Mouse (Mus musculus): ENCODE data around the gene Lrrn4cl. TPM values are rescaled to one million over a fixed set of nuclear protein-coding genes. Genes with fewer than 3 reads are reported as not detected.

Lrrn4cl gene
- polyA plus RNA-seq, 1 experiment: not detected

DNA sequence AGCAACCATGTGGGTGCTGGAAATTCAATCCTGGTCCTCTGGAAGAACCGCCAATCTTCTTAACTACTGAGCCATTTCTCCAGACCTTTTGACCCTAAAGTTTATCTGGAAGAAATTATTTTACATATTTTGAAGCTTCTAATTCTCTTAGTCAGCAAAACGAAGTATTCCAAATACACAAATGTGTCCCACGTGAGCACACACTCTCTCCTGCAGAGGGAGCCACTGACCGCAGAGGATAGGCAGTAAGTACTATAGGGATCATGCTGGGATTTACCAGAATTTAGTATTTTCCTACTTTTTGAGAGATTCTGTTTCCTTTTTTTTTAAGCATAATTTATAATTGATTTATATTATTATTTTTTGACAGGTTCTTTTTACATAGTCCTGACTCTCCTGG, 7.1 kb downstream of the Lrrn4cl start:
- TF ChIP-seq GATA1 (IDR thresholded peaks at IDR 0.05; ENCODE audit: low read length): no peak

- no peak for TF ChIP-seq GATA1 (IDR thresholded peaks at IDR 0.05; ENCODE audit: low read length)
Measured at GRCm38 (mm10) chr19:8859018-8859417, 8.4 kb downstream of the Lrrn4cl start.

DNA sequence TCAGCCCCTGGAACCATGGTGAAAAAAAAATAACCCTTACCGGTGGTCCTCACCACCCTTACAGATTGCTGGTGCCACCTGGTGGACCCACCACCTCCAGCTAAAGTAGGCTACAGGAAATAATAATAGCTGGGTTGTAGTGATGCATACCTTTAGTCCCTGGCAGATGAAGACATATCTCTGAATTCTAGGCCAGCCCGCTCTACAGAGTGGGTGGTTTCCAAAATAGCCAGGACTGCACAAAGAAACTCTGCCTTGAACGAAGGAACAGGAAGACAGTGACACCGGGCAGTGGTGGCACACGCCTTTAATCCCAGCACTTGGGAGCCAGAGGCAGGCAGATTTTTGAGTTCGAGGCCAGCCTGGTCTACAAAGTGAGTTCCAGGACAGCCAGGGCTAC, 13.7 kb downstream of the Lrrn4cl start:
- TF ChIP-seq GATA1 (IDR thresholded peaks at IDR 0.05; ENCODE audit: low read length): no peak

GRCm38 (mm10) chr19:8870838-8871237, 20.3 kb downstream of the Lrrn4cl start:
- TF ChIP-seq GATA1 (IDR thresholded peaks at IDR 0.05; ENCODE audit: low read length): no peak

GRCm38 (mm10) chr19:8871267-8872186, 21.0 kb downstream of the Lrrn4cl start, which contains the start of gene Ubxn1:
Gene Ubxn1 (plus strand): TSS chr19:8871496.
- TF ChIP-seq GATA1 (IDR thresholded peaks at IDR 0.05; ENCODE audit: low read length): no peak

GRCm38 (mm10) chr19:8872266-8872840, 21.8 kb downstream of the Lrrn4cl start:
- no peak for TF ChIP-seq GATA1 (IDR thresholded peaks at IDR 0.05; ENCODE audit: low read length)

DNA sequence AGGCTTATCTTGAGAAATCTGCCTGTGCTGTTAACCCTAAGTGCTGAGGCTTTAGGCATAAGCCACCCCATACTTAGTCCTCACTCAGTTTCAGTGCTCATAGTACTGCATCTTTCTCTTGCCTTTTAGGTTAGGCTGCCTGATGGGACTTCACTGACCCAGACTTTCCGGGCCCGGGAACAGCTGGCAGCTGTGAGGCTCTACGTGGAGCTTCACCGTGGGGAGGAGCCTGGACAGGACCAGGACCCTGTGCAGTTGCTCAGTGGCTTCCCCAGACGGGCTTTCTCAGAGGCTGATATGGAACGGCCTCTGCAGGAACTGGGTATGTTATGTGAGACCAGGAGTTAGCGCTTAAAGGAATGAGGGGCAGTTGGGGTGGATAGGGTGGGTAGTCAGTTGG, 24.5 kb downstream of the Lrrn4cl start:
- no peak for TF ChIP-seq GATA1 (IDR thresholded peaks at IDR 0.05; ENCODE audit: low read length)

GRCm38 (mm10) chr19:8880311-8881033, 29.9 kb downstream of the Lrrn4cl start, which contains the start of gene Uqcc3:
Gene Uqcc3 (minus strand): TSS chr19:8880923.
- no peak for TF ChIP-seq GATA1 (IDR thresholded peaks at IDR 0.05; ENCODE audit: low read length)

DNA sequence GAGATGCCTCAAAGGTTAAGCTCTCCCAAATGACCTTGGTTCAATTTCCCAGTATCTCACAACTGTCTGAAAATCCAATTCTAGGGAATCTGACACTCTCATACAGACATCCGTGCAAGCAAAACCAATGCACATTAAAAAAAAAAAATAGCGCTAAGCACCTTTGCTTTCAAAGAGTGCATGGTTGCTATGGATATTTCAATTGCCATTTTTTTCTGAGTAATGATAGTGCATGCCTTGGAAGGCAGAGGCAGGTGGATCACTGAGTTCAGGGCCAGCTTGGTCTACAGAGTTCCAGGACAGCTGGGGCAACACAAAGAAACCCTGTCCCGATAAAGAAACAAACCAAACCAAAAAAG, 30.4 kb downstream of the Lrrn4cl start:
- no peak for TF ChIP-seq GATA1 (IDR thresholded peaks at IDR 0.05; ENCODE audit: low read length)

DNA sequence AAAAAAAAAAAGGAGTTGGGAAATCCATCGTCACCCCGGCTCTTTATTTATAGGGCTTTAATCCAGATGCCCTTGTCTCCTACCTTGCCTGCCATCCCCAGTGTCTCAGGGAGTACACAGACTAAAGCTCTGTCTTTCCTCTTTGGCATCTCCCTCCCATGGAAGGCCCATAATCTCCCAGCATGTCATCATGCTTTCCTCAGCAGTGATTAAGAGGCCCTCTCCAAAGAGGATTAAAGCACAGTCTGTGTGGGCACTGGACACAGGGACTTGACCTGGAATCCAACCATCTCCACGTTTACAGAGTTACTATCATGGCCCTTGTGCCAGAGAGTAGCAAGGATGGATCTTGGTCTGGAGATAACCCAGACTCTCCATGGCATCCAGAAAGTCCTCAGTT, 33.0 kb downstream of the Lrrn4cl start, which contains the start of the genes Lbhd1 and Gm49403:
Gene Lbhd1, plus strand, starts transcription at position 117 of the 400 bp plus-strand sequence.
Gene Gm49403, plus strand, starts transcription at position 315 of the 400 bp plus-strand sequence.
- TF ChIP-seq GATA1 (IDR thresholded peaks at IDR 0.05; ENCODE audit: low read length): no peak

- TF ChIP-seq GATA1 (IDR thresholded peaks at IDR 0.05; ENCODE audit: low read length): no peak
Measured at GRCm38 (mm10) chr19:8886916-8887584, 36.5 kb downstream of the Lrrn4cl start.

DNA sequence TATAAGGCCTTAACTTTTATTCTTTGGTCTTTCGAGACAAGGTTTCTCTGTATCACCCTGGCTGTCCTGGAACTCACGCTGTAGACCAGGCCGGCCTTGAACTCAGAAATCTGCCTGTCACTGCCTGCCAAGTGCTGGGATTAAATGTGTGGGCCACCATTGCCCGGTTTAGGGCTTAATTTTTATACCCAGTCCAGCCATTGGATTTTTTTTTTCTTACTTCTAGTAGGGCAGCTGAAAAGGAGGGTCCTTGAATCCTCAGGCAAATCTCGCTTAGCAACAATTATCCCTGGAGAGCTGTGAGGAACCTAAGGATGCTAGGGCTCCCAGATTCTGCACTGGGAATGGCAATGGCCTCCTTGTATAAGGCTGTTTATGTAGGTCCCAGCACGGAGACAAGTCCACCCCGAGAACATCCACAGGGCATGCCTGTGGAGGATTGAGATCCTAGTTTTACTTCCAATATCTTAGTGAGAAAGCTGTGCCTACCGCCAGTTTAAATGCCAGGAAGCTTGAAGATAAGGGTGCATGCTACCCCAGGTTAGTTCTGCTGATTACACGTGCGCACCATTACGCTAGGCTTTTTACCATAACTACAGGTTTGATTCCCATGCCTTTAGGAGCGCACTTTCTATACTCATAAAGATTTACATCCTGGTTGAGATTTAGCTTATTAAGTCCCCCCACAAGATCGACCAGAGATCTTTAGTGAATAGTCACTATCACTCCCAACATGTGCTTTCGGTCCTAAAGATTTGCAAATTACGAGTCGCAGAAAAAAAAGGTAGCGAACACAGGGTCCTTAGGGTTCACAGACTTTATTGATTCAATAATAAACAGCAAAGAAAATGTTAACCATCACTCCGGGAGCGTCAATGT, 37.3 kb downstream of the Lrrn4cl start:
- peak; percentile 21 for TF ChIP-seq GATA1 (IDR thresholded peaks at IDR 0.05; ENCODE audit: low read length)

GRCm38 (mm10) chr19:8888511-8889385, 38.2 kb downstream of the Lrrn4cl start, which contains the start of the genes 1810009A15Rik and Gm49416:
Gene 1810009A15Rik (plus strand): TSS chr19:8888853.
Gene Gm49416 (plus strand): TSS chr19:8888926.
- no peak for TF ChIP-seq GATA1 (IDR thresholded peaks at IDR 0.05; ENCODE audit: low read length)

Data from G1E-ER4 (cell line).